Mouse (Mus musculus) forebrain, embryonic 15.5 days (tissue): ENCODE measurements at regions not wholly inside any gene's neighbourhood (a gene's known extent, or its start where the extent isn't known, plus 50 kb on each side); places are given as distances from the start of the nearest gene placed in this dataset.

Experiments used
- ATAC-seq: fragments of 200-750 bp; cut with Nextera tagmentation; replicated peaks from 2 replicates; pipeline ENCODE4 v1.8.0; 2017; ENCODE audit warnings: mild to moderate bottlenecking, moderate TSS enrichment, moderate library complexity
- H3K27ac ChIP-seq: fragments of 300-500 bp; sonication (generic); replicated peaks from 2 replicates; pipeline ENCODE4 v1.5.1; 2015; ENCODE audit warnings: mild to moderate bottlenecking, inconsistent platforms
- H3K27me3 ChIP-seq: fragments of 300-500 bp; sonication (generic); 2 replicates; pipeline ENCODE4 v1.6.1; 2015; ENCODE audit warnings: inconsistent platforms
- H3K36me3 ChIP-seq: fragments of 300-500 bp; sonication (generic); 2 replicates; pipeline ENCODE4 v1.6.1; 2015; ENCODE audit warnings: mild to moderate bottlenecking, inconsistent platforms
- H3K4me1 ChIP-seq: fragments of 300-500 bp; sonication (generic); 2 replicates; pipeline ENCODE4 v1.6.1; 2015; ENCODE audit warnings: inconsistent platforms
- H3K4me2 ChIP-seq: fragments of 300-500 bp; sonication (generic); replicated peaks from 2 replicates; pipeline ENCODE4 v1.6.1; 2015; ENCODE audit warnings: mild to moderate bottlenecking, inconsistent platforms
- H3K4me3 ChIP-seq: fragments of 300-500 bp; sonication (generic); 2 replicates; pipeline ENCODE4 v1.5.1; 2015; ENCODE audit warnings: mild to moderate bottlenecking, inconsistent platforms
- H3K9ac ChIP-seq: fragments of 300-500 bp; sonication (generic); replicated peaks from 2 replicates; pipeline ENCODE4 v1.6.1; 2015; ENCODE audit warnings: mild to moderate bottlenecking, inconsistent platforms
- H3K9me3 ChIP-seq: fragments of 300-500 bp; sonication (generic); 2 replicates; pipeline ENCODE4 v1.6.1; 2016; ENCODE audit warnings: inconsistent platforms
- WGBS: fragments of 180-500 bp; shearing (Covaris S2); methylation state at CpG from one replicate; pipeline ENCODE4 v1.1.7; 2015; ENCODE audit warnings: mixed read lengths; 5-methylcytosine and 5-hydroxymethylcytosine counted together

DNA sequence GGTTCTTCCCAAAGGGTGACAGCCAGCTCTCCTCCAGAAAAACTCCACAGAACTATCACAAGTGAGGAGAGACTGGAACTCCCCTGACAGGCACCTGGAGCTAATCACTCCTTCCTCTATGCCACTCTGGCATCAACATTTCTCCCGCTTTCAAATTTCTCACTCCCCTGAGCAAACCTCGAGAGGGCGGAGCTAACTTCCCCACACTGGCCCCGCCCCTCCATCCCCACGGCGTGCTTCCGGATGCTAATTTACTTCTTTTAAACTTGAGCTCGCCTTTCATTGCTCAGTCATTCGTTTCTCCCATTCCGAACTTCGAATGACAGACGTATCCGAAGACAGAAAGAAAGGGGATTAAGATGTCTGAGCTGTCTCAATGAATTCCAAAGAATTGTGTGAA, 87.8 kb upstream of the Ado start:
- peaks cover 4% of the 10 kb centered on the region; the same call in 1 of the 2 replicates for H3K4me1 ChIP-seq
- no peaks in the 10 kb centered on the region for H3K9me3 ChIP-seq
- no peaks in the 10 kb centered on the region for H3K27me3 ChIP-seq
- no peak overlapping the region for H3K27ac ChIP-seq
- no peak overlapping the region for H3K9ac ChIP-seq
- no peaks in the 10 kb centered on the region for H3K36me3 ChIP-seq
- WGBS = 3% methylated on average over 13 of the region's 13 CpGs
- ATAC-seq = no peak
- peak overlapping the region; percentile 20 for H3K4me2 ChIP-seq
- no peak overlapping the region for H3K4me3 ChIP-seq

DNA sequence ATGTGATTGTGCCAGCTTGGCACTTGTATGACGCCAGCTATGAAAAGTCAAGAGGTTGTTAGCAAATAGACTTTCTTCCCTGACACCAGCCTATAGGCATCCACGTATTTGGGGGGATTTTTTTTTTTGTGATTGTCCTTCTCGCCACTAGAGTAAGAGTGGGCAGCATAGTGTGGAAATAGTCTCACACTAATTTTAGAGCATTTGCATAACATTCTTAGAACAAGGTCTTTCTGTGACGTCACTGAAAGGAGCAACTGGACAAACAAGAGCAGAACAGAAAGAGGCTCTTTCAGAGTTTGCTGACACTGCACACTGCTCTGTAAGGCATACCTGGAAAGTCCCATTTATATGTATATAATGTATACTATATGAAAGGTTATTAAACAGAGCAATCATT, 86.0 kb upstream of the Ado start:
- Histone ChIP-seq H3K4me1 (peaks cover 4% of the 10 kb centered on the region; the same call in 1 of the 2 replicates), H3K27ac (no peak overlapping the region), H3K27me3 (no peaks in the 10 kb centered on the region), H3K4me3 (no peak overlapping the region), H3K9ac (no peak overlapping the region), H3K4me2 (no peak overlapping the region), H3K36me3 (no peaks in the 10 kb centered on the region), H3K9me3 (no peaks in the 10 kb centered on the region)
- 52% methylated on average over 4 of the region's 4 CpGs for WGBS
- no peak for ATAC-seq

- Histone ChIP-seq H3K4me3 (no peak overlapping the region), H3K9ac (no peak overlapping the region), H3K36me3 (no peaks in the 10 kb centered on the region), H3K4me2 (no peak overlapping the region), H3K27me3 (no peaks in the 10 kb centered on the region), H3K27ac (no peak overlapping the region), H3K9me3 (no peaks in the 10 kb centered on the region), H3K4me1 (peaks cover 4% of the 10 kb centered on the region; the same call in 1 of the 2 replicates)
- 98% methylated on average over 7 of the region's 7 CpGs for WGBS
- no peak for ATAC-seq
These were observed 84.3 kb upstream of the Ado start for GRCm38 (mm10) chr10:67633063-67633462.

GRCm38 (mm10) chr10:67623338-67623737, 74.6 kb upstream of the Ado start:
- no peak for ATAC-seq
- no peak overlapping the region for H3K4me2 ChIP-seq
- no peaks in the 10 kb centered on the region for H3K36me3 ChIP-seq
- H3K4me3 ChIP-seq = no peak overlapping the region
- H3K9me3 ChIP-seq = no peaks in the 10 kb centered on the region
- H3K9ac ChIP-seq = no peak overlapping the region
- WGBS = 82% methylated on average over 12 of the region's 12 CpGs
- H3K27ac ChIP-seq = no peak overlapping the region
- H3K27me3 ChIP-seq = no peaks in the 10 kb centered on the region
- no peaks in the 10 kb centered on the region for H3K4me1 ChIP-seq

DNA sequence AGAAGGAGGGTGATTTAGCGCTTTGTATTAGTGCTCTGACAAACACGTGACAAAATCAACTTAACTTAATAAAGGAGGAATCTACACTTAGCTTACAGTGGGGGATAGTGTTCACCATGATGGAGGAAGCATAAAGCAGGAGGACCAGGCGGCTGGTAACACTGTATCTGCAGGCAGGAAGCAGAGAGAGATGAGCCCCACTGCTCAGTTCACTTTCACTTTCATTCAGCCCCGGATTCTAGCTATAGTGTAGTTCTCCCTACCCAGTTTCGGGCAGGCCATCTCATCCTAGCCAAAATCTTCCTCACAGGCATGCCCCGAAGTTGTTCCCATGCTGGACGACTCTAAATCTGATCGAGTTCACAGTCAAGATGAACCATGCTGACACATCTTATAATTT, 71.3 kb upstream of the Ado start:
- H3K36me3 ChIP-seq = no peaks in the 10 kb centered on the region
- H3K4me3 ChIP-seq = no peak overlapping the region
- WGBS = 84% methylated on average over 8 of the region's 8 CpGs
- no peaks in the 10 kb centered on the region for H3K9me3 ChIP-seq
- H3K27ac ChIP-seq = no peak overlapping the region
- no peak for ATAC-seq
- H3K4me1 ChIP-seq = no peaks in the 10 kb centered on the region
- H3K4me2 ChIP-seq = no peak overlapping the region
- H3K27me3 ChIP-seq = no peaks in the 10 kb centered on the region
- H3K9ac ChIP-seq = no peak overlapping the region

GRCm38 (mm10) chr10:67618112-67618511, 69.4 kb upstream of the Ado start:
- no peak overlapping the region for H3K4me2 ChIP-seq
- no peaks in the 10 kb centered on the region for H3K4me1 ChIP-seq
- H3K9ac ChIP-seq = no peak overlapping the region
- no peaks in the 10 kb centered on the region for H3K27me3 ChIP-seq
- H3K36me3 ChIP-seq = no peaks in the 10 kb centered on the region
- H3K9me3 ChIP-seq = no peaks in the 10 kb centered on the region
- WGBS = 84% methylated on average over 5 of the region's 5 CpGs
- H3K27ac ChIP-seq = no peak overlapping the region
- ATAC-seq = no peak
- H3K4me3 ChIP-seq = no peak overlapping the region

DNA sequence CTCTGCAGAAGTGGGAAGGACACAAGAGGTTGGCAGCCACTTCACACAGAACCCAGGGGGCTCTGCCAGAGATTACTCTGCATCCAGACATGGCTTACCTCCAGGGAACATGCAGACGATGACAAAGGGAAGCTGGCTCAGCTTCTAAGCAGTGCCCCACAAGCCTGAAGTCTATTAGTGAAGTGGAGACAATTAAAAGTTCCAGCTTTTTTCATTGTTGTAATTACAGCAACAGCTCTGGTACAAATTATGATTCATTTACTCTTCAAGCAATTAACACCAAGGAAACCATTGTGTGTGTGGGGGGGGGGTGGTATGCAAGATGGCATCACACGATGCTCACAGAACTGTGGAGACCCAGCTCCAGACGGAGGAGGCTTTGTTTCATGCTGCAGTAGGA, 66.3 kb upstream of the Ado start:
- Histone ChIP-seq H3K9ac (no peak overlapping the region), H3K4me2 (no peak overlapping the region), H3K27ac (no peak overlapping the region), H3K9me3 (no peaks in the 10 kb centered on the region), H3K4me1 (no peaks in the 10 kb centered on the region), H3K4me3 (no peak overlapping the region), H3K27me3 (no peaks in the 10 kb centered on the region), H3K36me3 (no peaks in the 10 kb centered on the region)
- WGBS = 40% methylated on average over 3 of the region's 3 CpGs
- no peak for ATAC-seq

GRCm38 (mm10) chr10:67610689-67611088, 61.9 kb upstream of the Ado start:
- 87% methylated on average over 6 of the region's 6 CpGs for WGBS

DNA sequence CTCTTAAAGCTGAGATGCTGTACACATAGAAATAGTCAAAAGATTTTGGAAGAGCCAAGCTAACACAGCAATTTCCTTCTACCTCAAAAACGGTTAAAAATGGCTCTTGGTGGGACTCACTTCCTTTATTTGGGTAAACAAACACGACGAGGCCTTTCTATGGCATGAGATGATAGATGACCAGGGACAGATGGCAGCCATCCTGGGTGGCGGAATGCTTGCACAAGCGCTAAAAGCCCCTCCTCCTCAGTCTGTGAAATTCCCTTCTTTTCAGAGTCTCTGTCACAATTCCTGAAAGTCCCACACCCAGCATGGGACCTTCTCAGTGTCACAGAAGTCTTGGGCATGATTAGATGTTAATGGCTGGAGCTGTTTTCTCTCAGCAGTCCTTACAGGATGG, 59.3 kb upstream of the Ado start:
- Histone ChIP-seq H3K4me1 (no peaks in the 10 kb centered on the region), H3K9me3 (no peaks in the 10 kb centered on the region), H3K27ac (no peak overlapping the region), H3K4me3 (no peak overlapping the region), H3K27me3 (no peaks in the 10 kb centered on the region), H3K9ac (no peak overlapping the region), H3K36me3 (no peaks in the 10 kb centered on the region), H3K4me2 (no peak overlapping the region)
- no peak for ATAC-seq
- WGBS = 71% methylated on average over 5 of the region's 5 CpGs

More at GRCm38 (mm10) chr10:67610689-67611088, 61.9 kb upstream of the Ado start:
- Histone ChIP-seq H3K9me3 (no peaks in the 10 kb centered on the region), H3K27me3 (no peaks in the 10 kb centered on the region), H3K27ac (no peak overlapping the region), H3K9ac (no peak overlapping the region), H3K4me2 (no peak overlapping the region), H3K4me1 (no peaks in the 10 kb centered on the region), H3K4me3 (no peak overlapping the region), H3K36me3 (no peaks in the 10 kb centered on the region)
- no peak for ATAC-seq

GRCm38 (mm10) chr10:67607297-67608032, 58.7 kb upstream of the Ado start:
- no peaks in the 10 kb centered on the region for H3K9me3 ChIP-seq
- H3K36me3 ChIP-seq = no peaks in the 10 kb centered on the region
- ATAC-seq = no peak
- WGBS = 82% methylated on average over 9 of the region's 9 CpGs
- no peaks in the 10 kb centered on the region for H3K27me3 ChIP-seq
- H3K9ac ChIP-seq = no peak overlapping the region
- H3K4me1 ChIP-seq = no peaks in the 10 kb centered on the region
- no peak overlapping the region for H3K4me2 ChIP-seq
- H3K4me3 ChIP-seq = no peak overlapping the region
- no peak overlapping the region for H3K27ac ChIP-seq

GRCm38 (mm10) chr10:67606739-67607138, 58.0 kb upstream of the Ado start:
- no peak for ATAC-seq

DNA sequence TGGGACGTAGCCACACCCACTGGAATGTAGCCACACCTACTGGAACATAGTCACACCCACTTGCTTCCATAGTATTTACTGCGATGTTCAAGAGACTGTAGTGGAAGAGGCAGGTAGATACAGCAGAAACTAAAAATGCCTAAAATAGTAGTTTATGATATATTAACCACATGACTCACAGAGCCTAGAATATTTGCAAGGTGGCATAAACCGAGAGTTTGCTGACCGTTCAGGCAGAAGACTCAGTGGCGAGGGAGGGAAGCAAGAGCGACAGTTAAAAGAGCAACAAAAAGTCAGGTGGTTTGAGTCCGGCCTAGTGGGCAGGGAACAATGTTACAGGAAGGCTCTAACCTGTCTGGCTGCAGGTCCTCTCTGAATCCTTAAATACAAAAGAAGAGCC, 50.6 kb upstream of the Ado start:
- no peak overlapping the region for H3K4me3 ChIP-seq
- no peaks in the 10 kb centered on the region for H3K36me3 ChIP-seq
- no peak for ATAC-seq
- H3K4me2 ChIP-seq = no peak overlapping the region
- H3K9me3 ChIP-seq = no peaks in the 10 kb centered on the region
- H3K9ac ChIP-seq = no peak overlapping the region
- no peak overlapping the region for H3K27ac ChIP-seq
- H3K27me3 ChIP-seq = no peaks in the 10 kb centered on the region
- WGBS = 96% methylated on average over 7 of the region's 7 CpGs
- no peaks in the 10 kb centered on the region for H3K4me1 ChIP-seq

More at GRCm38 (mm10) chr10:67606739-67607138, 58.0 kb upstream of the Ado start:
- no peaks in the 10 kb centered on the region for H3K4me1 ChIP-seq
- H3K9me3 ChIP-seq = no peaks in the 10 kb centered on the region
- no peak overlapping the region for H3K9ac ChIP-seq
- H3K4me2 ChIP-seq = no peak overlapping the region
- no peaks in the 10 kb centered on the region for H3K36me3 ChIP-seq
- H3K4me3 ChIP-seq = no peak overlapping the region
- whole genome bisulfite sequencing = 90% methylated on average over 1 of the region's 1 CpGs
- no peak overlapping the region for H3K27ac ChIP-seq
- no peaks in the 10 kb centered on the region for H3K27me3 ChIP-seq

DNA sequence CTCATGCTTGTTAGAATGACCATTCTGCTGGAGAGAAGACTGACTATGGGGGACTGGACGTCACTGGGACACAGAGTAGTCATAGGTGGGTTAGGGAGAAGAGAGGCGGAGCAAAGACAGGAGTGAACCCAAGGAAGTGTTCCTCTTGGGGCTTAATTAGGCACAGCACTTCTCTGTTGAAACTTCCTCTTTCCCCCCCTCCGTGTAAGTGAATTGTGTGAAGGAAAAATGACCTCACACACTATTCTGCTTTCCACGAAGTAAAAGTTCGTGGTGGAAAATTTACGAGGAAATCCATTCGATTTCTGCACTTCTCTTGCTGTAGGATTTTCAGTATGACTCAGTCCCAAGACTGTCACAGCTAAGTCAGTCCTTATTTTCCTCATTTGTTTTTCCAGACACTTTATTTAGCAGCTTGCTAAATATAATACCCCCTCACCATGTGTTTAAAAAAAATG, 49.9 kb upstream of the Ado start:
- Histone ChIP-seq H3K9me3 (no peaks in the 10 kb centered on the region), H3K4me3 (no peak overlapping the region), H3K27me3 (no peaks in the 10 kb centered on the region), H3K4me2 (no peak overlapping the region), H3K9ac (no peak overlapping the region), H3K4me1 (no peaks in the 10 kb centered on the region), H3K36me3 (no peaks in the 10 kb centered on the region), H3K27ac (no peak overlapping the region)
- WGBS = 78% methylated on average over 7 of the region's 7 CpGs
- ATAC-seq = no peak
